Mouse (Mus musculus): ENCODE measurements around the gene Cgas.

GRCm38 (mm10) chr9:78400570-78400969 is 42.5 kb downstream of the Cgas start:
- TF ChIP-seq CTCF (conservative IDR thresholded peaks at IDR 0.05; ENCODE audit: low read length) (no peak), POU5F1 (IDR thresholded peaks at IDR 0.05; ENCODE audit: borderline replicate concordance, low read length) (no peak), NANOG (IDR thresholded peaks at IDR 0.05; ENCODE audit: borderline replicate concordance, low read length) (no peak)

Measured in E14TG2a.4 (cell line).